Mouse (Mus musculus) cerebellum, adult (tissue): ENCODE results near the gene Adamts12.

Experiments used
- ATAC-seq: cut with Nextera tagmentation; 2 replicates; pipeline ENCODE4 v1.9.2; 2017; ENCODE audit warnings: mild to moderate bottlenecking, moderate library complexity, mixed read lengths; ENCODE audit not compliant: insufficient number of reproducible peaks, low FRiP score, low TSS enrichment

Gene Adamts12

GRCm38 (mm10) chr15:11075726-11076361, 11.3 kb downstream of the Adamts12 start:
- no peak for ATAC-seq

- no peak for ATAC-seq
These were observed 18.5 kb downstream of the Adamts12 start for GRCm38 (mm10) chr15:11082961-11083569.

- ATAC-seq, result no peak
These were observed 19.1 kb downstream of the Adamts12 start for GRCm38 (mm10) chr15:11083678-11084077.

- ATAC-seq, result no peak
These were observed 19.8 kb downstream of the Adamts12 start for GRCm38 (mm10) chr15:11084241-11084992.

GRCm38 (mm10) chr15:11084993-11085365, 20.4 kb downstream of the Adamts12 start:
- no peak for ATAC-seq

- no peak for ATAC-seq
These were observed 24.9 kb downstream of the Adamts12 start for GRCm38 (mm10) chr15:11089494-11089893.

- ATAC-seq, result no peak
These were observed 31.0 kb downstream of the Adamts12 start for GRCm38 (mm10) chr15:11095566-11095965.

- ATAC-seq, result no peak; the same call in 1 of the 2 replicates
These were observed 33.5 kb downstream of the Adamts12 start for GRCm38 (mm10) chr15:11097967-11098702.

GRCm38 (mm10) chr15:11098940-11099339, 34.4 kb downstream of the Adamts12 start:
- ATAC-seq, result no peak

- ATAC-seq, result no peak
These were observed 36.3 kb downstream of the Adamts12 start for GRCm38 (mm10) chr15:11100917-11101316.

- ATAC-seq, result no peak
These were observed 40.5 kb downstream of the Adamts12 start for GRCm38 (mm10) chr15:11105101-11105500.

GRCm38 (mm10) chr15:11107376-11107775, 42.8 kb downstream of the Adamts12 start:
- no peak for ATAC-seq

- ATAC-seq, result no peak; the same call in 1 of the 2 replicates
These were observed 50.1 kb downstream of the Adamts12 start for GRCm38 (mm10) chr15:11114631-11115197.

GRCm38 (mm10) chr15:11116303-11116702, 51.7 kb downstream of the Adamts12 start:
- no peak for ATAC-seq

- no peak for ATAC-seq
These were observed 52.3 kb downstream of the Adamts12 start for GRCm38 (mm10) chr15:11116853-11117252.

GRCm38 (mm10) chr15:11118371-11118770, 53.8 kb downstream of the Adamts12 start:
- no peak for ATAC-seq

- no peak for ATAC-seq
These were observed 57.1 kb downstream of the Adamts12 start for GRCm38 (mm10) chr15:11121721-11122120.

GRCm38 (mm10) chr15:11125361-11125760, 60.8 kb downstream of the Adamts12 start:
- no peak for ATAC-seq

GRCm38 (mm10) chr15:11128457-11128856, 63.9 kb downstream of the Adamts12 start:
- ATAC-seq, result no peak
